Mouse (Mus musculus): ENCODE measurements around the gene Vmn1r72.
"Not testable (repeated sequence)": the region's sequence is repeated elsewhere in the genome, so short reads cannot be mapped to it uniquely, and the experiment has no call there.

Gene Vmn1r72

DNA sequence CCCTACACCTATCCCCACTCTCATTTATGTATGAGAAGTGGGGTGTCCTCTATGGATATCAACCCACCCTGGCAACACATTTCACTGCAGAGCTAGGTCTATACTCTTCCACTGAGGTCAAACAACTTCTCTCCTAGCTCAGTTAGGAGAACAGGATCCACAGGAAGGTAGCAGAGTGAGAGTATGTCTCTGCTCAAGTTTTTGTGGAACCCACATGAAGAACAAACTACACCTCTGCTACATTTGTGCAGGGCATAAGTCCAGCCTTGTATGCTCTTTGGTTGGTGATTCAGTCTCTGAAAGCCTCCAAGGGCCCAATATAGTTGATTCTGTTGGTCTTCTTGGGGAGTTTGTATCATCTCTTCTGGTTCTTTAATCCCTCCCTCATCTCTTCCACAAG, at the start of gene Vmn1r72:
Vmn1r72 (minus strand) TSS at position 101 of the 400 bp plus-strand sequence.
- DNase-seq (ENCODE audit: low read depth, low spot score) = not testable (repeated sequence)

DNA sequence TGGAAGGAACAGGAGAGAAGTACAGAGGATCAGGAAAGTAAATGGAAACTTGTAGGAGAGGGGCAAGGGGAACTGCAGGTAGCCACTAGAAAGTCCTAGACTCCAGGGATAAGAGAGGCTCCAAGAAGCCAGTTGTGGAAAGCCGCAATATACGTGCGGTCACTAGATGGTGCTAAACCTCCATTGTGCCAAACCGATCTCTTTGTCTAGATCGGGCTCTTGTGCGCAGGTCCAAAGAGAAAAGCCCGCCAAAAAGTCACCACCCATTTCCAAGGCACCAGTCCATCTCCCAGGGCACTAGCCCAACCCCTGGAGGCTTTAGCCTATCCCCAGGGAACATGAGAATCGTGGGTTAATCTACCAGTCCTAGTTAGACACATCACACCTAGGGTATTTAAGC, 62.9 kb downstream of the Vmn1r72 start:
- DNase-seq (ENCODE audit: low read depth, low spot score) = not testable (repeated sequence)

Data from c-Kit-negative CD71-positive TER-119-positive erythroid progenitor cells, embryonic 14.5 days (primary cell).